Mouse (Mus musculus): ENCODE measurements around the gene Esyt2. TPM values are rescaled to one million over a fixed set of nuclear protein-coding genes. Genes with fewer than 3 reads are reported as not detected.

Gene Esyt2
- polyA plus RNA-seq, 1 experiment from 2014 or later: 12.2 TPM

GRCm38 (mm10) chr12:116416514-116416913 lies 135.5 kb downstream of the Esyt2 start:
- no peaks in the 10 kb centered on the region for H3K4me1 ChIP-seq (ENCODE audit: control insufficient read depth, insufficient read depth, low read length)
- no peak overlapping the region for H3K9ac ChIP-seq (ENCODE audit: low read length)
- no peaks in the 10 kb centered on the region for H3K9me3 ChIP-seq (replicated peaks; ENCODE audit: control insufficient read depth, low read length)
- ATAC-seq (no peak), DNase-seq (ENCODE audit: low spot score) (no peak)
- H3K36me3 ChIP-seq (ENCODE audit: control insufficient read depth, insufficient read depth, low read length): peaks cover 41% of the 10 kb centered on the region
- 90% methylated on average over 1 of the region's 1 CpGs for WGBS
- H3K4me2 ChIP-seq (ENCODE audit: low read length): no peak overlapping the region
- no peaks in the 10 kb centered on the region for H3K27me3 ChIP-seq (replicated peaks; ENCODE audit: control insufficient read depth, insufficient read depth, low read length)
- no peak overlapping the region for H3K27ac ChIP-seq (ENCODE audit: low read depth, low read length)
- H3K4me3 ChIP-seq (ENCODE audit: low read depth, low read length): no peak overlapping the region

GRCm38 (mm10) chr12:116421656-116422055 lies 140.7 kb downstream of the Esyt2 start:
- Histone ChIP-seq H3K27ac (ENCODE audit: low read depth, low read length) (no peak overlapping the region), H3K4me2 (ENCODE audit: low read length) (no peak overlapping the region), H3K4me1 (ENCODE audit: control insufficient read depth, insufficient read depth, low read length) (no peaks in the 10 kb centered on the region), H3K9ac (ENCODE audit: low read length) (no peak overlapping the region), H3K4me3 (ENCODE audit: low read depth, low read length) (no peak overlapping the region), H3K36me3 (ENCODE audit: control insufficient read depth, insufficient read depth, low read length) (peaks cover 52% of the 10 kb centered on the region), H3K9me3 (replicated peaks; ENCODE audit: control insufficient read depth, low read length) (no peaks in the 10 kb centered on the region), H3K27me3 (replicated peaks; ENCODE audit: control insufficient read depth, insufficient read depth, low read length) (no peaks in the 10 kb centered on the region)
- ATAC-seq (no peak), DNase-seq (ENCODE audit: low spot score) (no peak)
- 95% methylated on average over 2 of the region's 2 CpGs for WGBS

- Histone ChIP-seq H3K4me2 (ENCODE audit: low read length) (no peak overlapping the region), H3K27ac (ENCODE audit: low read depth, low read length) (no peak overlapping the region), H3K36me3 (ENCODE audit: control insufficient read depth, insufficient read depth, low read length) (peaks cover 72% of the 10 kb centered on the region), H3K4me3 (ENCODE audit: low read depth, low read length) (no peak overlapping the region), H3K4me1 (ENCODE audit: control insufficient read depth, insufficient read depth, low read length) (no peaks in the 10 kb centered on the region), H3K9ac (ENCODE audit: low read length) (no peak overlapping the region), H3K27me3 (replicated peaks; ENCODE audit: control insufficient read depth, insufficient read depth, low read length) (no peaks in the 10 kb centered on the region), H3K9me3 (replicated peaks; ENCODE audit: control insufficient read depth, low read length) (no peaks in the 10 kb centered on the region)
- ATAC-seq (no peak), DNase-seq (ENCODE audit: low spot score) (no peak)
- WGBS: 92% methylated on average over 2 of the region's 2 CpGs
These were observed 144.4 kb downstream of the Esyt2 start for GRCm38 (mm10) chr12:116425392-116425791.

GRCm38 (mm10) chr12:116433742-116434141 lies 152.7 kb downstream of the Esyt2 start:
- no peak overlapping the region for H3K9ac ChIP-seq (ENCODE audit: low read length)
- WGBS: 96% methylated on average over 2 of the region's 2 CpGs
- no peak for DNase-seq (ENCODE audit: low spot score)
- no peaks in the 10 kb centered on the region for H3K27me3 ChIP-seq (replicated peaks; ENCODE audit: control insufficient read depth, insufficient read depth, low read length)
- H3K4me3 ChIP-seq (ENCODE audit: low read depth, low read length): no peak overlapping the region
- no peaks in the 10 kb centered on the region for H3K9me3 ChIP-seq (replicated peaks; ENCODE audit: control insufficient read depth, low read length)
- H3K27ac ChIP-seq (ENCODE audit: low read depth, low read length): no peak overlapping the region
- no peak overlapping the region for H3K4me2 ChIP-seq (ENCODE audit: low read length)
- no peak for ATAC-seq
- peaks cover 38% of the 10 kb centered on the region for H3K36me3 ChIP-seq (ENCODE audit: control insufficient read depth, insufficient read depth, low read length)
- H3K4me1 ChIP-seq (ENCODE audit: control insufficient read depth, insufficient read depth, low read length): no peaks in the 10 kb centered on the region

- no peaks in the 10 kb centered on the region for H3K9me3 ChIP-seq (replicated peaks; ENCODE audit: control insufficient read depth, low read length)
- no peak for ATAC-seq
- H3K4me2 ChIP-seq (ENCODE audit: low read length): no peak overlapping the region
- H3K4me3 ChIP-seq (ENCODE audit: low read depth, low read length): no peak overlapping the region
- DNase-seq (ENCODE audit: low spot score): no peak
- H3K4me1 ChIP-seq (ENCODE audit: control insufficient read depth, insufficient read depth, low read length): no peaks in the 10 kb centered on the region
- H3K27me3 ChIP-seq (replicated peaks; ENCODE audit: control insufficient read depth, insufficient read depth, low read length): no peaks in the 10 kb centered on the region
- 97% methylated on average over 2 of the region's 2 CpGs for WGBS
- no peak overlapping the region for H3K9ac ChIP-seq (ENCODE audit: low read length)
- H3K36me3 ChIP-seq (ENCODE audit: control insufficient read depth, insufficient read depth, low read length): peaks cover 36% of the 10 kb centered on the region
- H3K27ac ChIP-seq (ENCODE audit: low read depth, low read length): no peak overlapping the region
These were observed 154.2 kb downstream of the Esyt2 start for GRCm38 (mm10) chr12:116435232-116435631.

- no peaks in the 10 kb centered on the region for H3K9me3 ChIP-seq (replicated peaks; ENCODE audit: control insufficient read depth, low read length)
- H3K4me3 ChIP-seq (ENCODE audit: low read depth, low read length): no peak overlapping the region
- DNase-seq (ENCODE audit: low spot score) (no peak), ATAC-seq (no peak)
- no peaks in the 10 kb centered on the region for H3K27me3 ChIP-seq (replicated peaks; ENCODE audit: control insufficient read depth, insufficient read depth, low read length)
- peaks cover 37% of the 10 kb centered on the region for H3K36me3 ChIP-seq (ENCODE audit: control insufficient read depth, insufficient read depth, low read length)
- H3K4me1 ChIP-seq (ENCODE audit: control insufficient read depth, insufficient read depth, low read length): no peaks in the 10 kb centered on the region
- no peak overlapping the region for H3K27ac ChIP-seq (ENCODE audit: low read depth, low read length)
- H3K4me2 ChIP-seq (ENCODE audit: low read length): no peak overlapping the region
- WGBS: 93% methylated on average over 3 of the region's 3 CpGs
- no peak overlapping the region for H3K9ac ChIP-seq (ENCODE audit: low read length)
These were observed 155.1 kb downstream of the Esyt2 start for GRCm38 (mm10) chr12:116436125-116436524.

GRCm38 (mm10) chr12:116438591-116438990 lies 157.6 kb downstream of the Esyt2 start:
- Histone ChIP-seq H3K27me3 (replicated peaks; ENCODE audit: control insufficient read depth, insufficient read depth, low read length) (no peaks in the 10 kb centered on the region), H3K27ac (ENCODE audit: low read depth, low read length) (no peak overlapping the region), H3K36me3 (ENCODE audit: control insufficient read depth, insufficient read depth, low read length) (peaks cover 38% of the 10 kb centered on the region), H3K4me3 (ENCODE audit: low read depth, low read length) (no peak overlapping the region), H3K9me3 (replicated peaks; ENCODE audit: control insufficient read depth, low read length) (no peaks in the 10 kb centered on the region), H3K4me1 (ENCODE audit: control insufficient read depth, insufficient read depth, low read length) (no peaks in the 10 kb centered on the region), H3K4me2 (ENCODE audit: low read length) (no peak overlapping the region), H3K9ac (ENCODE audit: low read length) (no peak overlapping the region)
- DNase-seq (ENCODE audit: low spot score) (no peak), ATAC-seq (no peak)
- 95% methylated on average over 5 of the region's 5 CpGs for WGBS

Small RNA genes within 50 kb of the gene (microRNA-seq; reads per million reads assigned to microRNA genes)
- gene Gm23190: not detected

Other genes with a start within 250 kb of the Esyt2 start
- gene Zfp386, start 233.5 kb upstream of the Esyt2 start, polyA plus RNA-seq (2014; fragmentation: Nextera tagmentation; extraction: Ambion mirVana): 69.9 and 77.0 TPM in 2 replicates
- gene Vipr2, start 203.5 kb upstream of the Esyt2 start, polyA plus RNA-seq (2014; fragmentation: Nextera tagmentation; extraction: Ambion mirVana): 0.46 and 1.2 TPM in 2 replicates
- gene Wdr60, start 18.2 kb upstream of the Esyt2 start, polyA plus RNA-seq (2014; fragmentation: Nextera tagmentation; extraction: Ambion mirVana): 12.5 TPM in 2 replicates
- gene Gm11027, start 5.8 kb upstream of the Esyt2 start, polyA plus RNA-seq (2014; fragmentation: Nextera tagmentation; extraction: Ambion mirVana): not detected in 2 replicates
- gene Ncapg2, start 124.2 kb downstream of the Esyt2 start, polyA plus RNA-seq (2014; fragmentation: Nextera tagmentation; extraction: Ambion mirVana): 19.7 and 21.8 TPM in 2 replicates
- gene Ptprn2, start 204.5 kb downstream of the Esyt2 start, polyA plus RNA-seq (2014; fragmentation: Nextera tagmentation; extraction: Ambion mirVana): 4.1 and 7.3 TPM in 2 replicates